In genomic region chr8:60718692-60719091, GRCm38 (mm10) we compare ENCODE assay signal across 22 mouse cellular contexts.
DNase-seq lines count a peak whose midpoint lies in the region; ATAC-seq and TF ChIP-seq lines count a peak whose summit lies in the region.
"Had no signal": no experiment of that assay in that cellular context is flagged by ENCODE, and none has a peak within 500 bp of the region (broad histone marks: within the 10 kb centered on the region; RNA-seq: fewer than 3 reads in every experiment).

No protein-coding gene starts in this region.

- no peak overlapping the region for H3K4me3 ChIP-seq in hindbrain, postnatal 0 days (ENCODE audit: low read length)
- no peak overlapping the region for H3K4me3 ChIP-seq in hindbrain, embryonic 10.5 days
- no peak overlapping the region for H3K4me3 ChIP-seq in kidney, embryonic 15.5 days (replicated peaks)
- no peak overlapping the region for H3K4me3 ChIP-seq in stomach, postnatal 0 days (ENCODE audit: low read depth, low read length)
- H3K4me3 ChIP-seq: embryonic facial prominence, embryonic 12.5 days; forebrain, embryonic 12.5 days; gastrocnemius, adult 2 months; heart, embryonic 15.5 days; hindbrain, embryonic 15.5 days; megakaryocyte, embryonic 14.5 days; neural tube, embryonic 12.5 days had no signal

- no peak for TF ChIP-seq CTCF in hindbrain, postnatal 0 days (IDR thresholded peaks at IDR 0.05; ENCODE audit: low read depth)
- no peak for TF ChIP-seq CTCF in stomach, postnatal 0 days (IDR thresholded peaks at IDR 0.05; ENCODE audit: low read depth)

- peak; percentile 35 for DNase-seq in hindbrain, postnatal 0 days (ENCODE audit: low spot score)
- DNase-seq in hindbrain, embryonic 10.5 days (ENCODE audit: low spot score), result no peak
- no peak for DNase-seq in kidney, postnatal 10 days
- DNase-seq in MN1 (ENCODE audit: low spot score), result peak; percentile 74
- peak; percentile 8 for DNase-seq in R1 (ENCODE audit: low read depth, low spot score)
- DNase-seq in stomach, postnatal 0 days (ENCODE audit: low spot score), result no peak
- DNase-seq: adrenal gland, postnatal 14 days; cerebellum, postnatal 25 days; gastrocnemius, adult 2 months; heart, postnatal 4 days; layer of hippocampus, postnatal 36 days; lung, embryonic 14.5 days; right cerebral cortex, postnatal 14 days had no signal

- no peak overlapping the region for H3K27ac ChIP-seq in hindbrain, postnatal 0 days
- H3K27ac ChIP-seq in hindbrain, embryonic 10.5 days, result no peak overlapping the region
- H3K27ac ChIP-seq in kidney, embryonic 15.5 days, result peak overlapping the region; percentile 13; the same call in 1 of the 2 replicates
- H3K27ac ChIP-seq in stomach, postnatal 0 days (replicated peaks), result no peak overlapping the region
- H3K27ac ChIP-seq: embryonic facial prominence, embryonic 12.5 days; forebrain, embryonic 12.5 days; gastrocnemius, adult 2 months; heart, embryonic 15.5 days; hindbrain, embryonic 15.5 days; liver, embryonic 14.5 days; neural tube, embryonic 12.5 days had no signal

- no peak for TF ChIP-seq EP300 in stomach, postnatal 0 days (optimal IDR thresholded peaks at IDR 0.05)

- no peaks in the 10 kb centered on the region for H3K36me3 ChIP-seq in hindbrain, postnatal 0 days (ENCODE audit: insufficient read depth, low read length)
- no peaks in the 10 kb centered on the region for H3K36me3 ChIP-seq in hindbrain, embryonic 10.5 days
- H3K36me3 ChIP-seq in kidney, embryonic 15.5 days, result no peaks in the 10 kb centered on the region
- no peaks in the 10 kb centered on the region for H3K36me3 ChIP-seq in stomach, postnatal 0 days (ENCODE audit: control insufficient read depth, insufficient read depth, low read length)
- H3K36me3 ChIP-seq: embryonic facial prominence, embryonic 12.5 days; forebrain, embryonic 12.5 days; heart, embryonic 15.5 days; hindbrain, embryonic 15.5 days; neural tube, embryonic 12.5 days had no signal

- H3K27me3 ChIP-seq in hindbrain, postnatal 0 days (ENCODE audit: insufficient read depth, low read length), result no peaks in the 10 kb centered on the region
- H3K27me3 ChIP-seq in hindbrain, embryonic 10.5 days (ENCODE audit: insufficient read depth, poor library complexity, severe bottlenecking), result no peaks in the 10 kb centered on the region
- no peaks in the 10 kb centered on the region for H3K27me3 ChIP-seq in kidney, embryonic 15.5 days
- no peaks in the 10 kb centered on the region for H3K27me3 ChIP-seq in stomach, postnatal 0 days (ENCODE audit: control insufficient read depth, insufficient read depth, low read length)
- H3K27me3 ChIP-seq: embryonic facial prominence, embryonic 12.5 days; forebrain, embryonic 12.5 days; heart, embryonic 15.5 days; hindbrain, embryonic 15.5 days; megakaryocyte, embryonic 14.5 days; neural tube, embryonic 12.5 days had no signal

- whole genome bisulfite sequencing in hindbrain, postnatal 0 days, result 75% methylated on average over 3 of the region's 3 CpGs
- WGBS in hindbrain, embryonic 10.5 days, result 85% methylated on average over 3 of the region's 3 CpGs
- 65% methylated on average over 3 of the region's 3 CpGs for WGBS in kidney, embryonic 15.5 days
- 82% methylated on average over 3 of the region's 3 CpGs for WGBS in stomach, postnatal 0 days

- no peak for ATAC-seq in hindbrain, postnatal 0 days
- no peak for ATAC-seq in kidney, embryonic 15.5 days (replicated peaks; ENCODE audit: low FRiP score)
- ATAC-seq in stomach, postnatal 0 days (ENCODE audit: low FRiP score, low TSS enrichment), result no peak
- ATAC-seq: intestine, embryonic 16.5 days had no signal

- H3K9ac ChIP-seq in hindbrain, postnatal 0 days (replicated peaks; ENCODE audit: low read length), result no peak overlapping the region
- no peak overlapping the region for H3K9ac ChIP-seq in kidney, embryonic 15.5 days
- H3K9ac ChIP-seq in stomach, postnatal 0 days (ENCODE audit: low read length), result no peak overlapping the region
- H3K9ac ChIP-seq: embryonic facial prominence, embryonic 12.5 days; forebrain, embryonic 12.5 days; heart, embryonic 15.5 days; hindbrain, embryonic 15.5 days; liver, embryonic 14.5 days; lung, embryonic 14.5 days; neural tube, embryonic 12.5 days had no signal

- no peaks in the 10 kb centered on the region for H3K4me1 ChIP-seq in hindbrain, postnatal 0 days (ENCODE audit: insufficient read depth, low read length)
- H3K4me1 ChIP-seq in hindbrain, embryonic 10.5 days (replicated peaks), result no peaks in the 10 kb centered on the region
- H3K4me1 ChIP-seq in kidney, embryonic 15.5 days, result 0 out of 2 replicates have a peak, but pooled peaks cover 4% of the 10 kb centered on the region
- H3K4me1 ChIP-seq in stomach, postnatal 0 days (replicated peaks; ENCODE audit: control insufficient read depth, insufficient read depth), result no peaks in the 10 kb centered on the region
- H3K4me1 ChIP-seq: embryonic facial prominence, embryonic 12.5 days; heart, embryonic 15.5 days; hindbrain, embryonic 15.5 days; neural tube, embryonic 12.5 days had no signal

- no peaks in the 10 kb centered on the region for H3K9me3 ChIP-seq in hindbrain, postnatal 0 days (ENCODE audit: low read length)
- H3K9me3 ChIP-seq in hindbrain, embryonic 10.5 days, result no peaks in the 10 kb centered on the region
- no peaks in the 10 kb centered on the region for H3K9me3 ChIP-seq in kidney, embryonic 15.5 days (replicated peaks)
- H3K9me3 ChIP-seq in stomach, postnatal 0 days (ENCODE audit: control insufficient read depth, low read length), result no peaks in the 10 kb centered on the region
- H3K9me3 ChIP-seq: embryonic facial prominence, embryonic 12.5 days; forebrain, embryonic 12.5 days; heart, embryonic 15.5 days; hindbrain, embryonic 15.5 days; neural tube, embryonic 12.5 days had no signal

- H3K4me2 ChIP-seq in hindbrain, postnatal 0 days (ENCODE audit: low read depth, low read length), result no peak overlapping the region
- H3K4me2 ChIP-seq in kidney, embryonic 15.5 days, result no peak overlapping the region
- no peak overlapping the region for H3K4me2 ChIP-seq in stomach, postnatal 0 days (replicated peaks; ENCODE audit: low read depth)
- H3K4me2 ChIP-seq: embryonic facial prominence, embryonic 12.5 days; forebrain, embryonic 12.5 days; heart, embryonic 15.5 days; hindbrain, embryonic 15.5 days; lung, embryonic 14.5 days; neural tube, embryonic 12.5 days had no signal

Comparison
In these comparisons a context has a peak if more than half of its experiments do, and no peak if none do; other contexts are left out.
1. DNase-seq: peak in hindbrain, postnatal 0 days (single experiment), MN1 (single experiment) and R1 (single experiment); none in hindbrain, embryonic 10.5 days (single experiment), kidney, postnatal 10 days (single experiment) and stomach, postnatal 0 days (single experiment).